Mouse (Mus musculus) thymus, adult 2 months (tissue): Measurements from ENCODE around the gene Rtn4r.

Experiments
- CTCF ChIP-seq: fragments of 200-500 bp; IDR thresholded peaks from 2 replicates; pipeline ENCODE4 v1.5.1; 2012; ENCODE audit warnings: mild to moderate bottlenecking, control low read depth, low read length, moderate library complexity, borderline replicate concordance; ENCODE audit not compliant: control insufficient read depth, poor library complexity, insufficient read depth; ENCODE audit errors: extremely low read depth
- POLR2A ChIP-seq: fragments of 200-500 bp; IDR thresholded peaks from 2 replicates; pipeline ENCODE4 v1.6.1; 2012; ENCODE audit warnings: mild to moderate bottlenecking, low read length, control low read depth, moderate library complexity; ENCODE audit not compliant: control insufficient read depth, poor library complexity, insufficient read depth; ENCODE audit errors: extremely low read depth

DNA sequence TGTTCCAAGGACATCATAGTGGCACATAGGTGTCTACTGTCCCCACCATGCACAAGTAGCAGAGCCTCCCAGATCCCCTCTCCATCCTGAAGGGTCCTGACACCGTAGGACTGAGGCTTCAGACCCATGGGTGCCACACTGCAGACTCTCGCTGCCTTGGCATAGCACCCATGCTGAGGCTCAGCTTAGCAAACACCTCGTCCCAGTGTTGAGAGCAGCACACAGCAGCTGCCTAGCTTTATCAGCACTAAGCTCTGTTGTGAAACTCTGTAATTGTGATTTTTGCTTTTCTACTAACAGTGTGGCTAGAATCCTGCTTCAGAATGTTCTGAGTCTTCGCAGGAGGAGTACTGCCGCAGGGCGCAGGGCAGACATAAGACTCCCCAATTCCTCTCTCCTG, 70.4 kb downstream of the Rtn4r start:
- TF ChIP-seq POLR2A (no peak), CTCF (no peak)
